Mouse (Mus musculus) embryonic facial prominence, embryonic 14.5 days (tissue): Measurements from ENCODE around the gene Slc11a1. TPM values are rescaled to one million over a fixed set of nuclear protein-coding genes. Genes with fewer than 3 reads are reported as not detected.

Experiments
- ATAC-seq: fragments of 200-750 bp; cut with Nextera tagmentation; 2 replicates; pipeline ENCODE4 v1.8.0; 2017; ENCODE audit warnings: low read depth, moderate number of reproducible peaks, moderate TSS enrichment
- DNase-seq: peaks from one replicate; pipeline ENCODE4 v3.0.0-alpha.2; 2015; ENCODE audit warnings: low spot score
- H3K27ac ChIP-seq: fragments of 300-500 bp; sonication (generic); replicated peaks from 2 replicates; pipeline ENCODE4 v1.5.1; 2014; ENCODE audit warnings: low read depth, mild to moderate bottlenecking, low read length, moderate library complexity
- H3K27me3 ChIP-seq: fragments of 300-500 bp; sonication (generic); replicated peaks from 2 replicates; pipeline ENCODE4 v1.6.1; 2014; ENCODE audit warnings: low read length; ENCODE audit not compliant: control insufficient read depth, insufficient read depth
- H3K36me3 ChIP-seq: fragments of 300-500 bp; sonication (generic); 2 replicates; pipeline ENCODE4 v1.6.1; 2014; ENCODE audit warnings: low read length, mixed read lengths; ENCODE audit not compliant: control insufficient read depth, insufficient read depth
- H3K4me1 ChIP-seq: fragments of 300-500 bp; sonication (generic); 2 replicates; pipeline ENCODE4 v1.6.1; 2014; ENCODE audit warnings: antibody characterized with exemption, low read length; ENCODE audit not compliant: control insufficient read depth, insufficient read depth
- H3K4me2 ChIP-seq: fragments of 300-500 bp; sonication (generic); 2 replicates; pipeline ENCODE4 v1.6.1; 2014; ENCODE audit warnings: low read depth, mild to moderate bottlenecking, low read length, moderate library complexity, mixed read lengths
- H3K4me3 ChIP-seq: fragments of 300-500 bp; sonication (generic); 2 replicates; pipeline ENCODE4 v1.5.1; 2014; ENCODE audit warnings: low read depth, mild to moderate bottlenecking, low read length
- H3K9ac ChIP-seq: fragments of 300-500 bp; sonication (generic); 2 replicates; pipeline ENCODE4 v1.6.1; 2014; ENCODE audit warnings: low read depth, mild to moderate bottlenecking, low read length, moderate library complexity, mixed read lengths
- H3K9me3 ChIP-seq: fragments of 300-500 bp; sonication (generic); 2 replicates; pipeline ENCODE4 v1.6.1; 2016; ENCODE audit warnings: low read length; ENCODE audit not compliant: control insufficient read depth
- WGBS: fragments of 180-500 bp; shearing (Covaris S2); extraction: QIAGEN DNeasy Blood & Tissue Kit; methylation state at CpG from one replicate; pipeline ENCODE4 v1.1.7; 2014; 5-methylcytosine and 5-hydroxymethylcytosine counted together
- polyA plus RNA-seq: library from polyadenylated mRNA; unstranded; fragments of >200 nt; fragmentation: Nextera tagmentation; extraction: Ambion mirVana; gene quantifications from 2 replicates; pipeline ENCODE4 v1.2.1, GENCODE M21; 2014

The Slc11a1 gene
- polyA plus RNA-seq, 1 experiment from 2014 or later = 5.6 TPM

GRCm38 (mm10) chr1:74387386-74387988, 12.5 kb downstream of the Slc11a1 start:
- Histone ChIP-seq H3K9me3 (no peaks in the 10 kb centered on the region), H3K27me3 (no peaks in the 10 kb centered on the region), H3K36me3 (no peaks in the 10 kb centered on the region), H3K4me2 (peak overlapping the region; percentile 61), H3K9ac (peak overlapping the region; percentile 72; the same call in 1 of the 2 replicates), H3K4me3 (peak overlapping the region; percentile 47), H3K27ac (peak overlapping the region; percentile 93), H3K4me1 (peaks cover 15% of the 10 kb centered on the region)
- ATAC-seq = no peak
- 47% methylated on average over 15 of the region's 15 CpGs for WGBS
- no peak for DNase-seq

GRCm38 (mm10) chr1:74388398-74388920, 13.5 kb downstream of the Slc11a1 start:
- DNase-seq = no peak
- WGBS = 71% methylated on average over 7 of the region's 7 CpGs

GRCm38 (mm10) chr1:74389831-74390286, 14.9 kb downstream of the Slc11a1 start:
- H3K4me3 ChIP-seq = peak overlapping the region; percentile 91
- 4% methylated on average over 26 of the region's 29 CpGs for WGBS
- H3K9ac ChIP-seq = peak overlapping the region; percentile 56
- peak; percentile 89 for DNase-seq
- H3K36me3 ChIP-seq = peaks cover 16% of the 10 kb centered on the region
- peak overlapping the region; percentile 99 for H3K27ac ChIP-seq
- peaks cover 27% of the 10 kb centered on the region for H3K4me1 ChIP-seq
- H3K4me2 ChIP-seq = peak overlapping the region; percentile 96
- no peaks in the 10 kb centered on the region for H3K27me3 ChIP-seq
- H3K9me3 ChIP-seq = no peaks in the 10 kb centered on the region
- ATAC-seq = 0 out of 2 replicates have a peak, but pooled peaks have one; percentile 1

More at GRCm38 (mm10) chr1:74388398-74388920, 13.5 kb downstream of the Slc11a1 start:
- Histone ChIP-seq H3K4me3 (no peak overlapping the region), H3K9ac (no peak overlapping the region), H3K27me3 (no peaks in the 10 kb centered on the region), H3K27ac (no peak overlapping the region), H3K4me1 (peaks cover 22% of the 10 kb centered on the region), H3K4me2 (no peak overlapping the region), H3K9me3 (no peaks in the 10 kb centered on the region), H3K36me3 (peaks cover 2% of the 10 kb centered on the region; the same call in 1 of the 2 replicates)
- no peak for ATAC-seq

DNA sequence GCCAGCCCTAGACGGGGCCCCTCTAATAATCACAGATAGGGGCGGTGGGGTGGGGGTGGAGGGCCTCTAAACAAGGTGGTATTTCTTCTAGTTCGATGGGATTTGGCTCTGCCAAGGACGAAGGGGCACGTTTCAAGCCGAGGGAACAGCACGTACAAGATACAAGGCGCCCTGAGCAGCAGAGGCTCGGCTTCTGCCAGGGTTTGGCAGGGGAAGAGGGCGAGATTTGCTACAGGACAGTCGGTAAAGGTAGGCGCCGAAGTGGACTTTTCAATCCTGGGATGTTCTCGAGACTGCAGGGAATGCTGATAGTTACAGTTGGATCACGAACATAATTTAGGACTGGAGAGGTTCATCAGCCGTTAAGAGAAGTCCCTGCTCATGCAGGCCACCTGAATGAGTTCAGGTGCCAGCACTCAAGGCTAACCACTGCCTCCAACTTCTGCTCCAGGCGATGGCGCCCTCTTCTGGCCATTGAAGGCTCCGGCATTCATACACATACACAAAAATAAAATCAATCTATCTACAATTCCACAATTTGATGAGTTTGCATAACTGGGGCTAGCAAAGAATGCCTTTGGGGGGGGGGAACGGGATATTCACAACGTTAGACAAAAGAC, 15.4 kb downstream of the Slc11a1 start:
- no peak for ATAC-seq
- WGBS = 5% methylated on average over 21 of the region's 21 CpGs
- peaks cover 27% of the 10 kb centered on the region for H3K4me1 ChIP-seq

GRCm38 (mm10) chr1:74390924-74391748, 16.1 kb downstream of the Slc11a1 start, which contains the start of gene Ctdsp1:
Ctdsp1 (plus strand) TSS chr1:74391509.
- H3K4me2 ChIP-seq = peak within 1 kb of the TSS; percentile 96
- 7% methylated on average over 14 of the region's 51 CpGs for WGBS
- H3K9me3 ChIP-seq = no peaks in the 10 kb centered on the region
- H3K4me3 ChIP-seq = peak within 1 kb of the TSS; percentile 91
- no peaks in the 10 kb centered on the region for H3K27me3 ChIP-seq
- peak within 1 kb of the TSS; percentile 100 for H3K9ac ChIP-seq
- H3K27ac ChIP-seq = peak within 1 kb of the TSS; percentile 99
- ATAC-seq = peak; percentile 85
- DNase-seq = peak; percentile 99
- peaks cover 27% of the 10 kb centered on the region for H3K4me1 ChIP-seq
- peaks cover 21% of the 10 kb centered on the region for H3K36me3 ChIP-seq

More for the DNA sequence above, 15.4 kb downstream of the Slc11a1 start:
- no peaks in the 10 kb centered on the region for H3K27me3 ChIP-seq
- peak overlapping the region; percentile 99 for H3K27ac ChIP-seq
- H3K4me3 ChIP-seq = peak overlapping the region; percentile 91
- peak overlapping the region; percentile 96 for H3K4me2 ChIP-seq
- H3K9me3 ChIP-seq = no peaks in the 10 kb centered on the region
- H3K9ac ChIP-seq = peak overlapping the region; percentile 56
- H3K36me3 ChIP-seq = peaks cover 21% of the 10 kb centered on the region
- peak; percentile 74 for DNase-seq

DNA sequence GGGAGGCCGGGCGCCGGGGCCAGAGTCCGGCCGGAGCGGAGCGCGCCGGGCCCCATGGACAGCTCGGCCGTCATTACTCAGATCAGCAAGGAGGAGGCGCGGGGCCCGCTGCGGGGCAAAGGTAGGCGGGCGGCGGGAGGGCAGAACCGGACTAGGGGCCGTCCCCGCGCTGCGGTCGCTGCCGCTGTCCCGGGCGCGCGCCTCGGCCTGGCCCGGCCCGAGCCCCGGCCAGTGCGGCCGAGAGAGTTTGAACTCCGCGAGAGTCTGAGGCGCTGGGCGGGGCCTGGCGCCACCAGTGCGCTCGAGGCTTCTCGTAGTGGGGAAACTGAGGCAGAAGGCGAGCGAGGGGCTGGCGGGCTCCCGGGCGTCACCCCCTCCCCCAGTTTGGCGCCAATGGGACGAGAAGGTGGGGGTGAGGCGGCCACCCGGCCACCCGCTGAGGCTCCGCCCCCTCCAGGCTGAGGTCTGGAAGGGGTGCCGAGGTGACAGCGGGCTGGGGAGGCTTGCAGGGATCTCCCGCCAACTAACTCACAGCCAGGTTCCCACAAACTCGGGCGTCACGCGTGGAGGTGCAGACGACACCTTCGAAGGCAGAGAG, 16.9 kb downstream of the Slc11a1 start:
- Histone ChIP-seq H3K9ac (peak overlapping the region; percentile 100), H3K27me3 (no peaks in the 10 kb centered on the region), H3K4me3 (peak overlapping the region; percentile 91), H3K4me1 (peaks cover 27% of the 10 kb centered on the region), H3K27ac (peak overlapping the region; percentile 99), H3K36me3 (peaks cover 21% of the 10 kb centered on the region), H3K4me2 (peak overlapping the region; percentile 96), H3K9me3 (no peaks in the 10 kb centered on the region)
- peak; percentile 67 for DNase-seq
- ATAC-seq = peak; percentile 31
- WGBS = 0% methylated on average over 11 of the region's 63 CpGs

DNA sequence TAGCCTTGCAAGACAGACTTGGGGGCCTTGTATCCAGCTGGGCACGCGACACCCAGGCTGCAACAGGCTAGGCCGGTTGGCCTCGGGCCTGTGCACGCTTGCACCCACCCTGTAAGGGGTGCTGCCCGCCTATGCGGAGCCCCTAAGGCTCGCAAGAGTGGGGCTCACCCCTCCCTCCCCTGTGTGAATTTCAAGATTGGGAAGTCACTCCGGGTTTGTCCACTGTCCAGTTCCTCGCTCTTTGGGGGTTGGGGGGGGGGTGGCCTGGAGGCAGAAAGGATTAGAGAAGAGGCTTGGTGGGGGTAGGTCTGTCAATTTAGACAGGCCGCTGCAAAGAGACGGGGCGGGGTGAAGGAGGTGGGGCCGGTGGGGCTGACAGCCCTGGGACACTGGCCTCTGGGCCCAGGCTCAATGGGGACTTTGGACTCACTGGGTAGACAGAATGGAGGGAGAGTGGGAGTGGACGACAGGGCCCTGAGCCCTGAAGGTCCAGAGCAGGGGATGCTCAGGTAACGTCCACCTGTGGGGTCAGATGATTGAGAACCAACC, 17.5 kb downstream of the Slc11a1 start:
- no peak for DNase-seq
- H3K4me2 ChIP-seq = peak overlapping the region; percentile 96
- 0 out of 2 replicates have a peak, but pooled peaks have one; percentile 3 for ATAC-seq
- no peaks in the 10 kb centered on the region for H3K9me3 ChIP-seq
- peak overlapping the region; percentile 91 for H3K4me3 ChIP-seq
- peaks cover 23% of the 10 kb centered on the region for H3K4me1 ChIP-seq
- H3K27me3 ChIP-seq = no peaks in the 10 kb centered on the region
- WGBS = 4% methylated on average over 16 of the region's 16 CpGs
- peak overlapping the region; percentile 100 for H3K9ac ChIP-seq
- peaks cover 21% of the 10 kb centered on the region for H3K36me3 ChIP-seq
- peak overlapping the region; percentile 99 for H3K27ac ChIP-seq
